Mouse (Mus musculus): Measurements from ENCODE around the gene Tmprss6. TPM values are rescaled to one million over a fixed set of nuclear protein-coding genes. Genes with fewer than 3 reads are reported as not detected.

Gene Tmprss6
- total RNA-seq, 2 experiments from 2014 or later: not detected

DNA sequence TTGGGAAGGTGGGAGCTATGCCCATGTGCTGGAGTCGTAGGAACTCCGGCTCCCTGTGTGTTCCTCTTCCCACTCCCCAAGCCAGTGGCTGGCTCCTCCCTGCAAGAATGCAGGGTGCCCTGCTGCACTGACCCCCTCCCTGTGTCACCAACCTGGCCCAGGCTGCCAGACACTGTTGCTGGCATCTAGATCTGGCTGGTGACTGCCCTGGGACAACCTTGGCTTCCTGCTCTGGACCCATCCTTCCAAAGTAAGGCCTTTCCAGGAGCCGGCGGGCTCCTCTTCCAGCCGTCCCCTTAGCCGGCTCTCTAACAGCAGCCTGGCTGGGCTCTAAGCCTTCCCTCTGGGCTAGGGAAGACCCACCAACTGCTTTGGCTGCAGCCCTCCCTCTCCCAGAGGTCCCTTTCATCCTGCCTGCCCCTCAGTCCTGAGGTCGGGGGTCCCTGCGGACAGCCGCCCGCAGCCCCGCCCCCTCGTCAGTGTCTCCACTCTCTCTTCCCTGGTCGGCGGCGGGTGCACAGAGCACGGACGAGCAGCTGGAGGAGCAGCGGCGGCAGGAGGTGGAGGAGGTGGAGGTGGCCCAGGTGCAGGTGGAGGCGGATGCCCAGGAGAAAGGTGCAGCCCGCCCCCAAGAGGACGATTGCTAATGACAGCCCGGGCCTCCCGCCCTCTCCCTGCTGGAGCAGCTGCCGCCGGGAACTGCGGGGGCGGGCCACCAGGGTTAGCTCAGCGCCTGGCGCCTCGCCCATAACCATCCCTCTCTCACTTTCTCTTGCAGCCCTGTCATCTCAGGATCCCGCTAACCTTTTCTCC is 31.8 kb downstream of the Tmprss6 start:
- peak; percentile 37; the same call in 1 of the 2 replicates for TF ChIP-seq CTCF (IDR thresholded peaks at IDR 0.05)
- H3K27ac ChIP-seq: peak overlapping the region; percentile 77
- intact Hi-C loops (cut with DNase I): no loop called here
- peak overlapping the region; percentile 56 for H3K4me3 ChIP-seq
- DNase-seq: peak; percentile 91

DNA sequence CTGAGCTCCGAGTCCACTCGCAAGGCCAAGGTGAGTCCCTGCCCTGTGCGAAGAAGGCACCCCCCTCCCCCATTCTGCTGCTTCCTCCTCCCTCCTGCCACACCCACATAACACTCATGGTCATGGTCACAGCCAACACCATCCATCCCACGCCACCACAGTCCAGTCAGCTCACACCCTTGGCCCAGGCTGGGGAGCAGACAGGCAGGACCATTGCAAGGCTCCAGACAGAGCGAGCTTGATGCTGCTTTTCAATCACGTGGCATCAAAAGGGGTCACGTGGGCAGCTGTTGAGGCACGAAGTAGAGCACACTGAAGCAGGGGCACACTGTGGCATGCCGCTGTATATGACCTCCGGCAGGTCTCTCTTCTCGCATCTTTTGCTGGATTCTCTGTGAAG is 32.8 kb downstream of the Tmprss6 start:
- no peak for DNase-seq
- intact Hi-C loops (cut with DNase I): no loop called here
- no peak for TF ChIP-seq CTCF (IDR thresholded peaks at IDR 0.05)
- Histone ChIP-seq H3K27ac (peak overlapping the region; percentile 3; the same call in 1 of the 2 replicates), H3K4me3 (no peak overlapping the region)

DNA sequence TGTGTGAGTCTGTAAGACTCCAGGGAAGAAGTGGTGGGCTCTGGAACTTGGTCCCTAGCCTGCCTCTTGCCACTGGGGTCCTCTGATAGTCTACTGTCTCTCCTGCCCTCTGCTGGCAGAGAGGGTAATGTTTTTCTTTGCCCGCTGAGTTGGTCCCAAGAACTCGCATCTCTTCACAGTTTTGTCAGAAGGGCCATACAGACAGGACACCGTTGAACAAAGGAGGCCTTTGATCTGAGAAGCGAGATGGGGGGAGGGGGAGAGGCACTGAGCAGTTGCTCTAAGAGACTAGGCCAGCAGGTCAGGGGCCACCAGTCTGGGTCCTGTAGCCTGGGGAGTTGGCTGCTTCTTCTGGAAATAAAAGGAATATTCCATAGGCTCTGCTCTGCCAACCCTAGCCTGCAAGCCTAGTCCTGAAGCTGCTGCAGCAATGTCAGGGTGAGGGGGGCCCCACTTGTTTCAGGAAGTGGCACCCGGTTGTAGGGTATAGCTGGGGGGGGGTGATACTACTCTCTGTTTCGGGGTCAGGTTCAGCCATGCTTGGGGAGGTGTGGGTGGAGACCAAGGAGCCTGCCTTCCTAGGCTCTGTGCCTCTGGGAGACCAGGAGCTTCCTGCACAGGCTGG is 33.4 kb downstream of the Tmprss6 start:
- intact Hi-C loops (cut with DNase I): no loop called here

DNA sequence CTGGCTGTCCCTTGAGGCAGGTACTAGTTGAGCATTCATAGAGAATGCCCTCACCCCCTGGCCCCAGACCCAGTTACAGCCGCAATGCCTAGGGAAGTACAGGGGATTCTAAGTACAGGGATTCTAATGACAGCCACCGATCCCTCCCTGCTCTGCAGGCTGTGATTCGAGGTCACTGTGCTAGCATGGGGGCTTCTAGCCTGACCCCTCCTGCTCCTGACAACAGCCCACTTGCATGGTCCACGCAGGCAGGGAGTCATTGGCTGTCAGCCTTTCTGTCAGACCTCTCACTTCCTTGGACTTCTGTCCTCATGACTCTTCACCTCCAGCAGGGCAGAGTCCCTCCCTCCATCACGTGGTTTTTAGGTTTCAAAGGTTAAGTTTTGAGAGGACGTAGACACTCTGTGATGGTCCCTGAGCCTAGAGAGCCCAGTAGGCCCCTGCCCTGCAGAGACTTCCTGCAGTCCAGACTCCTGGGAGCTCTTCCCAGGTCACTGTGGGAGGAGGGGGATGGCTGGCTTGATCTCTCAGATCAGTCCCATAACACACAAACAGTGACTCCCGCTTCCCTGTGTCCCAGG is 36.8 kb downstream of the Tmprss6 start:
- Histone ChIP-seq H3K4me3 (no peak overlapping the region), H3K27ac (no peak overlapping the region)
- intact Hi-C loops (cut with DNase I): no loop called here
- DNase-seq: no peak
- no peak for TF ChIP-seq CTCF (IDR thresholded peaks at IDR 0.05)

More for the DNA sequence above, 33.4 kb downstream of the Tmprss6 start:
- no peak for DNase-seq
- peak; percentile 51 for TF ChIP-seq CTCF (IDR thresholded peaks at IDR 0.05)
- Histone ChIP-seq H3K4me3 (no peak overlapping the region), H3K27ac (no peak overlapping the region; the same call in 1 of the 2 replicates)

DNA sequence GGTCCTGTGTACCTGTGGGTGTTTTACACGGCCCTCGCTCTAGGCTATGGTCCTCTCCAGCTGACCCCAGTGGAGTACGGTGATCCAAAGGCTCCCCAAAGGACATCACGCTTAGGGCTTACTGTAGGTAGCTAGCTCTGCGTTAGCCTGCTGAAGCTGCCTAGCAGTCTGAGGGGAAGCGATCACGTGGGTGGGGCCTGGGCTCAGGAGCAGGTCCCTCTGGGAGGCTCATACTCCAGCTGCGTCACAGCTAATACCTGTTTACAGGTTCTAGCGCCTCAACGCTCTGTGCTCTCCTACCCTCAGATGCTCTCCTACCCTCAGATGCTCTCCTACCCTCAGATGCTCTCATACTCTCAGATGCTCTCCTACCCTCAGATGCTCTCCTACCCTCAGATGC is 37.6 kb downstream of the Tmprss6 start:
- intact Hi-C loops (cut with DNase I): no loop called here
- DNase-seq: no peak
- no peak for TF ChIP-seq CTCF (IDR thresholded peaks at IDR 0.05)
- H3K27ac ChIP-seq: peak overlapping the region; percentile 82
- H3K4me3 ChIP-seq: peak overlapping the region; percentile 85

DNA sequence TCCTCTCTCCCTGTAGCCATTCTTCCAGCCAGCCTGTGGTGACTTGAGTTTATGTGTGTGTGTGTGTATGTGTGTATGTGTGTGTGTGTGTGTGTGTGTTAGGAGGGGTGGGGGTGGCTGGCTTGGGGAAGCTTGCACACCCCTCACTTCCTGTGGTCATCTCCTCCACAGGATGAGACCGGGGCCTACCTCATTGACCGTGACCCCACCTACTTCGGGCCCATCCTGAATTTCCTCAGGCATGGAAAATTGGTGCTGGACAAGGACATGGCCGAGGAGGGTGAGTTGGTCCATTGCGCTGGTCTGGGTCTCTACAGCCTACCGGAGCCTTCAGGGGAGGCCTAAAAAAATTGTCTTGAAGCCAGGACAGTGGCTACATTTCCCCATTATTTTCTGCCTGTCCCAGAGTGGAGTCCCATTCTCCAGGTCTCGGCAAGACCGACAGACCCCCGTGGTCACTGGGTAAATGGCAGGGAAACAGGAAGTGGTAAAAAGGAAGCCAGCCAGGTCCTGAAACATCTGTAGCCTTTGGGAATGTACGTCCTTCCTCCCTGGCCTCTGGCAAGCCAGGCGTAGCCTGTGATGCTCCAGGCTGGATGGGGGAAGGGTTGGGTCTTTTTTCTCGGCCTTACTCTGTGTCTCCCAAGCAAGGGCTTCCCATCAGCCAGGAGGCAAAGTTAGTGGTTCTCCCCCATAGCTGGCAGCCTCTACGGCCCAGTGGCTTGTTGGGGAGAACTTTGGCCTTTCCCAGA is 38.4 kb downstream of the Tmprss6 start:
- peak overlapping the region; percentile 85 for H3K4me3 ChIP-seq
- peak overlapping the region; percentile 82 for H3K27ac ChIP-seq
- no peak for DNase-seq
- intact Hi-C loops (cut with DNase I): no loop called here
- no peak for TF ChIP-seq CTCF (IDR thresholded peaks at IDR 0.05)

DNA sequence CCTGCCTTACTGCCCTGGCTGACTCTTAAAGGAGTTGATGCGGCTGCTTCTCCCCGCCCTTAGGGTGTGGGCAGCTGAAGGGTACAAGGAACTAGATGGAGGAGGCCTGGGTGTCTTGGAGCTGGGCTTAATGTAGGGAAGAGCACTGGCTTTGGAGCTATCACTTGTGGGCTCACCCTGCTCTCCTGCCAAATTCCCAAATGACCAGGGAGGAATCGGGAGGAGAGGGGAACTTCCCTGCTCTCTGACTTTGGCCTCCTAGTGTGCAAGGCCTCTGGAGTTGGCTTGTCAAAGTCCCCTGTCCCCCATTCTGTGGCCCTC is 39.3 kb downstream of the Tmprss6 start:
- DNase-seq: no peak
- peak overlapping the region; percentile 85 for H3K4me3 ChIP-seq
- intact Hi-C loops (cut with DNase I): no loop called here
- TF ChIP-seq CTCF (IDR thresholded peaks at IDR 0.05): no peak
- peak overlapping the region; percentile 82 for H3K27ac ChIP-seq

DNA sequence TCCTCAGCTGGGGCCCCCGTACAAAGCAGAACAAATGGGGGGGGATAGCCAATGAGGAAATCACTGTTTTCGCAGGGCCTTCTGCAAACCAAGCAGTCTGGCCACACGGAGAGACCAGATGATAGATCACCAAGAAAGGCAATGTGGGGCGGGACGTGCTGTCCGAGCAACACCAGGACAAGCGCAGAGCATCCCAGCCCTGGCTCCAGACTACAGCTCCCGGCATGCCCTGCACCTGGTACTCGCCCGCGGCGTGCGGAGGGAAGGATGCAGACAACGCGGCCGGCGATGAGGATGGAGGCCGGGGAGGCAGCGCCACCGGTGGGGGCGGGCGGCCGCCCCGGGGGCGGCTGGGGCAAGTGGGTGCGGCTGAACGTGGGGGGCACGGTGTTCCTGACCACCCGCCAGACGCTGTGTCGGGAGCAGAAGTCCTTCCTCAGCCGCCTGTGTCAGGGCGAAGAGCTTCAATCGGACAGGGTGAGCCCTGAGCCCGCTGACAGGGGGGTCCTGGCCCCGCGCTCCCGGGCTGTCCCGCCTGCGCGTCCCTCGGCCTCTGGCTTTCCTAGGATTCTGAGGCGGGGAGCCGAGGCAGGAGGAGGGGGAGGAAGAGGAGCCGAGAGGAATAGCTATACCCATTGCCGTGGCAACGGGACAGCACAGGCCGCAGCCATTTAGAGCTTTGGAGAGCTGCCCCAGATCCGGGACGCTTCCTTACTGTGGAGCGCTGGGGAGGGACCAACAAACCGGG is 39.9 kb downstream of the Tmprss6 start, which contains the start of gene Kctd17:
Gene Kctd17, plus strand, starts transcription at position 174 of the 748 bp plus-strand sequence.
- Histone ChIP-seq H3K4me3 (peak within 1 kb of the TSS; percentile 85), H3K27ac (peak within 1 kb of the TSS; percentile 82)
- intact Hi-C loops (cut with DNase I): no loop called here
- peak; percentile 85 for DNase-seq
- TF ChIP-seq CTCF (IDR thresholded peaks at IDR 0.05): no peak

DNA sequence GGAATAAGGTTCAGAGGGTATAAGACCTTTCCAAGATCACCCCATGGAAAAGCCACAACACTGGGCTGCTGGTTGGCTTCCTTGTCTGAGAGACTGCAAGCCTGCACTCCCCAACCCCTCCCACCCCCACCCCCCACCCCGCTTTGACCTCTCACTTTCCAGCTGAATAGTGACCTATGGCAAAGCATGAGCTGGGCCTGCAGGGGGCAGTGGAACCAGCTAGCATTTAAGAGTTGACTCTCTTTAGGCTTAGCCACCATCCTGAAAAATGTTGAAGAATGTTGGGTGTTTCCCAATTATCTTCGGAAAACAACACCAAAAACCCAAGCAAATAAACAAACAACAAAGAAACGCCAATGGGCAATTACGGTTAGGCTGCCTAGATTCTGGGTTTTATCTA is 43.2 kb downstream of the Tmprss6 start:
- no peak for DNase-seq
- Histone ChIP-seq H3K27ac (no peak overlapping the region), H3K4me3 (no peak overlapping the region)
- no peak for TF ChIP-seq CTCF (IDR thresholded peaks at IDR 0.05)
- intact Hi-C loops (cut with DNase I): no loop called here

DNA sequence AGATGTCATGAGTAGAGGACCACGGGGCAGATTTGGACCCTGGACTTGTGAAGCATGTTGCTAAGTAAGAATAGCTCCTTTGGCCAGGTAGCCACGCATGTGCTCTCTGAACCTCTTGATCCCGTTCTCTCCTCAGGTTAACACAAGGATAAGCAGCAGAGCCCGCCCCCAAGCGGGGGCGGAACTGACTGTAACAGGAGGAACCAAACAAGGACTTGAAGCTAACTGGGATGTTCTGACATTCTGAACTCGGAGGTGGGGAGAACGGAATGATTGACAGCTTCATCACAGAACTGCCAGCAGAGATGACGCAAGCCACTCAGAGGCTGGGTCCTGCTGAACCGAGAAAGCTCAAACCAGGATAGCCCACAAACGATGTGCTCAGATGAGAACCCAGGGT is 43.9 kb downstream of the Tmprss6 start:
- no peak overlapping the region for H3K4me3 ChIP-seq
- intact Hi-C loops (cut with DNase I): loop anchor here (5.0 kb wide), 2 partner anchors 167 to 242 kb away; no protein-coding TSS in a partner anchor
- no peak for DNase-seq
- H3K27ac ChIP-seq: no peak overlapping the region
- no peak for TF ChIP-seq CTCF (IDR thresholded peaks at IDR 0.05)

DNA sequence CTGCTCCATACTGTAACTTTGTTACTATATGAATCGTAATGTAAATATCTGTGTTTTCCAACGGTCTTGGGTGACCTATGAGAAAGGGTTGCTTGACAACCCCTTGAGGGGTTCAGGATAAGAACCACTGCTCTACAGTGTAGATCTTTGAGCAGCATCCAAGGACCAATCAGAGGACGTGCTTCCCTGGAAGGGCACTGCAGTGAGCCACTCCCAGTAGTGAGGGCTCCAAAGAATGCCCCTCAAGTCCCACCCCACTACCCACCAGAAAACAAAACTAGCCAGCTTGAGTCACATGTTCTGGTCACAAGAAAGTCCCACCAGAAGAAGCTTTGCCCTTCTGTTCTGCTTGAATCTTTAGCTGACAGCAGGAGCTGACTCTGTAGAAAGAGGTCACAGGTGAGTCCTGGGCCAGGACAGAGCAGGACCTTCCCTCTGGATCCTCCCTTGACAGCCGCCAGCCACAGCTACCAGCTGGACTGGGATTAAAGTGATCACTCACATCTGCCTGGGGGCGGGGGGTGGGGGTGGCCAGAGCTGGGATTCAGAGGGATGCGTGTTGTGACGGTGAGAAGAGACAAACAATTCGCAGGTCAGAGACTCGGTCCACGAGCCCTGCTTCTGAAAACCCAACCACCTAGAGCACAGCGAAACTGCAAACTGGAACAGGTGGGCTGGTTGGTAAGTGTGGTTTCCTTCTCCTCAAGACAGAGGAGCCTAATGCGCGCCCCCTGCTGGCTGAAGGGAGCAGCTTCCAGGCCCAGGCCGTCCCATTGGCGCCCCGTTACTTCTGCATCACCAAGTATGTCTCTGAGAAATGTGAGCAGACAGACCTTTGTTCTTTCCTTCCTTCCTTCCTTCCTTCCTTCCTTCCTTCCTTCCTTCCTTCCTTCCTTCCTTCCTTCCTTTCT is 46.1 kb downstream of the Tmprss6 start:
- TF ChIP-seq CTCF (IDR thresholded peaks at IDR 0.05): peak; percentile 93
- intact Hi-C loops (cut with DNase I): loop anchor here (2.0 to 5.0 kb wide), 3 partner anchors 68 to 240 kb away; no protein-coding TSS in a partner anchor
- peak; percentile 90 for DNase-seq
- Histone ChIP-seq H3K27ac (no peak overlapping the region; the same call in 1 of the 2 replicates), H3K4me3 (peak overlapping the region; percentile 50)
